Mouse (Mus musculus): ENCODE data around the gene Tcf7l1. TPM values are rescaled to one million over a fixed set of nuclear protein-coding genes. Genes with fewer than 3 reads are reported as not detected.

Tcf7l1 gene
- total and polyA plus RNA-seq, 3 experiments = not detected

GRCm38 (mm10) chr6:72710897-72711507 lies 78.1 kb downstream of the Tcf7l1 start (continued):
- TF ChIP-seq JUND (IDR thresholded peaks at IDR 0.05; ENCODE audit: low read depth, low read length) = no peak

GRCm38 (mm10) chr6:72699467-72700126 lies 89.5 kb downstream of the Tcf7l1 start:
- Histone ChIP-seq H3K27me3 (ENCODE audit: control insufficient read depth in 1 of 2, insufficient read depth in 2 of 2, low read length in 2 of 2) (peaks cover 0 to 16% of the 10 kb centered on the region in 2 experiments), H3K9ac (ENCODE audit: control insufficient read depth, low read depth, low read length, poor library complexity, severe bottlenecking) (no peak overlapping the region), H3K36me3 (ENCODE audit: control insufficient read depth in 1 of 2, insufficient read depth in 2 of 2, low read length in 2 of 2) (no peaks in the 10 kb centered on the region), H3K4me1 (ENCODE audit: control insufficient read depth in 1 of 2, insufficient read depth in 2 of 2, low read length in 2 of 2) (no peaks in the 10 kb centered on the region), H3K4me3 (ENCODE audit: control insufficient read depth in 1 of 2, insufficient read depth in 1 of 2, low read depth in 2 of 2, low read length in 2 of 2) (no peak overlapping the region), H3K9me3 (replicated peaks; ENCODE audit: insufficient read depth, low read length) (no peaks in the 10 kb centered on the region), H3K79me2 (ENCODE audit: control insufficient read depth, insufficient read depth, low read length, poor library complexity) (no peaks in the 10 kb centered on the region), H3K27ac (ENCODE audit: control insufficient read depth, low read depth, low read length) (no peak overlapping the region)
- TF ChIP-seq CTCF (IDR thresholded peaks at IDR 0.05 in 2 of 3, conservative IDR thresholded peaks at IDR 0.05 in 1 of 3; ENCODE audit: control insufficient read depth in 1 of 3, insufficient read depth in 1 of 3, low read depth in 2 of 3, low read length in 3 of 3, poor library complexity in 1 of 3, severe bottlenecking in 1 of 3) = no peak
- DNase-seq (ENCODE audit: low read depth, low spot score) = no peak

GRCm38 (mm10) chr6:72698559-72698958 lies 90.5 kb downstream of the Tcf7l1 start:
- peaks cover 0 to 17% of the 10 kb centered on the region in 2 experiments for H3K27me3 ChIP-seq (ENCODE audit: control insufficient read depth in 1 of 2, insufficient read depth in 2 of 2, low read length in 2 of 2)
- H3K79me2 ChIP-seq (ENCODE audit: control insufficient read depth, insufficient read depth, low read length, poor library complexity) = no peaks in the 10 kb centered on the region
- no peak overlapping the region for H3K9ac ChIP-seq (ENCODE audit: control insufficient read depth, low read depth, low read length, poor library complexity, severe bottlenecking)
- no peaks in the 10 kb centered on the region for H3K4me1 ChIP-seq (ENCODE audit: control insufficient read depth in 1 of 2, insufficient read depth in 2 of 2, low read length in 2 of 2)
- no peak overlapping the region for H3K27ac ChIP-seq (ENCODE audit: control insufficient read depth, low read depth, low read length)
- TF ChIP-seq MEF2A (IDR thresholded peaks at IDR 0.05; ENCODE audit: extremely low read depth, insufficient replicate concordance, low read depth, low read length, poor library complexity, severe bottlenecking) (no peak), GATA1 (IDR thresholded peaks at IDR 0.05; ENCODE audit: low read depth, low read length) (no peak), TAL1 (IDR thresholded peaks at IDR 0.05; ENCODE audit: low read length) (no peak), EP300 (IDR thresholded peaks at IDR 0.05; ENCODE audit: low read depth in 1 of 2, low read length in 2 of 2) (no peak), MYC (IDR thresholded peaks at IDR 0.05; ENCODE audit: low read depth, low read length) (no peak), CHD1 (IDR thresholded peaks at IDR 0.05; ENCODE audit: low read depth, low read length) (no peak), ZKSCAN1 (IDR thresholded peaks at IDR 0.05; ENCODE audit: low read depth, low read length) (no peak), JUND (IDR thresholded peaks at IDR 0.05; ENCODE audit: low read depth, low read length) (no peak), GABPA (IDR thresholded peaks at IDR 0.05; ENCODE audit: low read depth, low read length) (no peak), MXI1 (IDR thresholded peaks at IDR 0.05; ENCODE audit: low read depth, low read length) (no peak), USF1 (IDR thresholded peaks at IDR 0.05; ENCODE audit: low read depth, low read length) (no peak)
- no peaks in the 10 kb centered on the region for H3K9me3 ChIP-seq (replicated peaks; ENCODE audit: insufficient read depth, low read length)
- no peaks in the 10 kb centered on the region for H3K36me3 ChIP-seq (ENCODE audit: control insufficient read depth in 1 of 2, insufficient read depth in 2 of 2, low read length in 2 of 2)
- no peak for DNase-seq (ENCODE audit: low read depth, low spot score)
- no peak overlapping the region for H3K4me3 ChIP-seq (ENCODE audit: control insufficient read depth in 1 of 2, insufficient read depth in 1 of 2, low read depth in 2 of 2, low read length in 2 of 2)
